Mouse (Mus musculus): ENCODE data around the gene Zfp36l2.

- TF ChIP-seq CTCF (IDR thresholded peaks at IDR 0.05; ENCODE audit: low read depth, low read length) (no peak), POLR2A (IDR thresholded peaks at IDR 0.05; ENCODE audit: borderline replicate concordance, low read depth, low read length) (no peak)
These were observed 22.0 kb downstream of the Zfp36l2 start for GRCm38 (mm10) chr17:84165735-84166134.
